24 mouse cellular contexts compared by ENCODE assay signal in genomic region chr6:87661707-87662106, GRCm38 (mm10). TPM values are rescaled to one million over a fixed set of nuclear protein-coding genes. Genes with fewer than 3 reads are reported as not detected.
DNase-seq lines count a peak whose midpoint lies in the region; ATAC-seq and TF ChIP-seq lines count a peak whose summit lies in the region.
"Had no signal": no experiment of that assay in that cellular context is flagged by ENCODE, and none has a peak within 500 bp of the region (broad histone marks: within the 10 kb centered on the region; RNA-seq: fewer than 3 reads in every experiment).

No protein-coding gene starts in this region.

- no peak for DNase-seq in lung, postnatal 0 days (ENCODE audit: low spot score)
- no peak for DNase-seq in lung, postnatal 14 days
- no peak for DNase-seq in liver, embryonic 11.5 days (ENCODE audit: low spot score)
- DNase-seq in cerebellum, adult 9-10 months: no peak
- DNase-seq in kidney, postnatal 36 days: no peak
- DNase-seq: adrenal gland, postnatal 25 days; B cell, adult 2 months; cerebellum, adult 2 months; cerebellum, postnatal 14 days; embryo, embryonic 11 days; gastrocnemius, adult 2 months; gastrocnemius, postnatal 25 days; heart, postnatal 4 days had no signal

- H3K27me3 ChIP-seq in lung, postnatal 0 days (replicated peaks; ENCODE audit: insufficient read depth, low read length): no peaks in the 10 kb centered on the region
- H3K27me3 ChIP-seq in liver, embryonic 11.5 days (replicated peaks; ENCODE audit: control insufficient read depth, insufficient read depth, low read length): no peaks in the 10 kb centered on the region
- no peaks in the 10 kb centered on the region for H3K27me3 ChIP-seq in liver, embryonic 15.5 days
- no peaks in the 10 kb centered on the region for H3K27me3 ChIP-seq in neural tube, embryonic 15.5 days (replicated peaks)
- H3K27me3 ChIP-seq: embryonic facial prominence, embryonic 15.5 days; forebrain, embryonic 13.5 days; heart, embryonic 13.5 days; hindbrain, embryonic 13.5 days; Patski had no signal

- WGBS in lung, postnatal 0 days: 44% methylated on average over 2 of the region's 2 CpGs
- 61% methylated on average over 2 of the region's 2 CpGs for WGBS in liver, embryonic 11.5 days
- 22% methylated on average over 2 of the region's 2 CpGs for WGBS in liver, embryonic 15.5 days (ENCODE audit: insufficient replicate concordance)
- WGBS in neural tube, embryonic 15.5 days: 89% methylated on average over 2 of the region's 2 CpGs

- TF ChIP-seq EP300 in lung, postnatal 0 days (IDR thresholded peaks at IDR 0.05): peak; percentile 23; the same call in 1 of the 2 replicates

- ATAC-seq in lung, postnatal 0 days: peak; percentile 62
- ATAC-seq in liver, embryonic 11.5 days (replicated peaks; ENCODE audit: low FRiP score): peak; percentile 63; the same call in 1 of the 2 replicates
- peak; percentile 74 for ATAC-seq in liver, embryonic 15.5 days (ENCODE audit: insufficient read depth)
- 0 out of 2 replicates have a peak, but pooled peaks have one; percentile 44 for ATAC-seq in megakaryocyte-erythroid progenitor cell, adult 5-6 weeks (replicated peaks; ENCODE audit: low FRiP score, low TSS enrichment, poor library complexity, severe bottlenecking)
- ATAC-seq in neural tube, embryonic 15.5 days (ENCODE audit: low FRiP score): no peak
- ATAC-seq: activated CD4-positive, CD25-positive, alpha-beta regulatory T cell, adult 4 months; CD4-positive, CD25-positive, alpha-beta regulatory T cell, adult 4 months; forebrain, embryonic 13.5 days; hindbrain, postnatal 0 days; Patski had no signal

- no peak overlapping the region for H3K27ac ChIP-seq in lung, postnatal 0 days (ENCODE audit: low read length)
- peak overlapping the region; percentile 70 for H3K27ac ChIP-seq in liver, embryonic 11.5 days (ENCODE audit: low read depth, low read length)
- peak overlapping the region; percentile 81 for H3K27ac ChIP-seq in liver, embryonic 15.5 days (replicated peaks)
- H3K27ac ChIP-seq in neural tube, embryonic 15.5 days (replicated peaks): no peak overlapping the region
- H3K27ac ChIP-seq: embryonic facial prominence, embryonic 15.5 days; forebrain, embryonic 13.5 days; gastrocnemius, adult 2 months; heart, embryonic 13.5 days; hindbrain, embryonic 13.5 days; hindbrain, postnatal 0 days had no signal

- no peaks in the 10 kb centered on the region for H3K36me3 ChIP-seq in lung, postnatal 0 days (ENCODE audit: insufficient read depth, low read length)
- H3K36me3 ChIP-seq in liver, embryonic 11.5 days (ENCODE audit: control insufficient read depth, insufficient read depth, low read length): peaks cover 8% of the 10 kb centered on the region
- H3K36me3 ChIP-seq in liver, embryonic 15.5 days (replicated peaks): peaks cover 31% of the 10 kb centered on the region
- peaks cover 9% of the 10 kb centered on the region; the same call in 1 of the 2 replicates for H3K36me3 ChIP-seq in neural tube, embryonic 15.5 days

- no peak overlapping the region for H3K9ac ChIP-seq in lung, postnatal 0 days (replicated peaks; ENCODE audit: low read depth)
- H3K9ac ChIP-seq in liver, embryonic 11.5 days (ENCODE audit: low read depth, low read length): no peak overlapping the region
- H3K9ac ChIP-seq in liver, embryonic 15.5 days: no peak overlapping the region; the same call in 1 of the 2 replicates
- no peak overlapping the region for H3K9ac ChIP-seq in neural tube, embryonic 15.5 days (replicated peaks)
- H3K9ac ChIP-seq: embryonic facial prominence, embryonic 15.5 days; forebrain, embryonic 13.5 days; heart, embryonic 13.5 days; hindbrain, embryonic 13.5 days had no signal

- H3K4me2 ChIP-seq in lung, postnatal 0 days (replicated peaks; ENCODE audit: low read depth, low read length): no peak overlapping the region
- peak overlapping the region; percentile 27 for H3K4me2 ChIP-seq in liver, embryonic 11.5 days
- peak overlapping the region; percentile 48 for H3K4me2 ChIP-seq in liver, embryonic 15.5 days
- no peak overlapping the region for H3K4me2 ChIP-seq in neural tube, embryonic 15.5 days
- H3K4me2 ChIP-seq: embryonic facial prominence, embryonic 15.5 days; forebrain, embryonic 13.5 days; heart, embryonic 13.5 days; hindbrain, embryonic 13.5 days had no signal

- no peaks in the 10 kb centered on the region for H3K9me3 ChIP-seq in lung, postnatal 0 days (ENCODE audit: low read length)
- H3K9me3 ChIP-seq in liver, embryonic 11.5 days (ENCODE audit: control insufficient read depth, low read length): no peaks in the 10 kb centered on the region
- H3K9me3 ChIP-seq in liver, embryonic 15.5 days (replicated peaks): no peaks in the 10 kb centered on the region
- H3K9me3 ChIP-seq in neural tube, embryonic 15.5 days (replicated peaks): no peaks in the 10 kb centered on the region
- H3K9me3 ChIP-seq: embryonic facial prominence, embryonic 15.5 days; forebrain, embryonic 13.5 days; hindbrain, embryonic 13.5 days had no signal

- no peak overlapping the region for H3K4me3 ChIP-seq in lung, postnatal 0 days (ENCODE audit: low read depth, low read length)
- H3K4me3 ChIP-seq in liver, embryonic 11.5 days (ENCODE audit: low read depth, low read length): no peak overlapping the region
- H3K4me3 ChIP-seq in liver, embryonic 15.5 days (replicated peaks): no peak overlapping the region
- H3K4me3 ChIP-seq in neural tube, embryonic 15.5 days (replicated peaks): no peak overlapping the region
- H3K4me3 ChIP-seq: embryonic facial prominence, embryonic 15.5 days; forebrain, embryonic 13.5 days; gastrocnemius, adult 2 months; heart, embryonic 13.5 days; hindbrain, embryonic 13.5 days had no signal

- TF ChIP-seq CTCF in lung, postnatal 0 days (IDR thresholded peaks at IDR 0.05): no peak

- no peaks in the 10 kb centered on the region for H3K4me1 ChIP-seq in lung, postnatal 0 days (ENCODE audit: insufficient read depth, low read depth, low read length)
- peaks cover 13% of the 10 kb centered on the region for H3K4me1 ChIP-seq in liver, embryonic 11.5 days (replicated peaks; ENCODE audit: control insufficient read depth, insufficient read depth, low read length)
- peaks cover 45% of the 10 kb centered on the region for H3K4me1 ChIP-seq in liver, embryonic 15.5 days (replicated peaks)
- H3K4me1 ChIP-seq in neural tube, embryonic 15.5 days: no peaks in the 10 kb centered on the region
- H3K4me1 ChIP-seq: embryonic facial prominence, embryonic 15.5 days; forebrain, embryonic 13.5 days; heart, embryonic 13.5 days; hindbrain, embryonic 13.5 days had no signal

RNA-seq across cellular contexts. Expression of gene Aplf, which starts 10.3 kb away (rescaled TPM):
- 8.7 and 10.0 TPM in 2 replicates for polyA plus RNA-seq in lung, postnatal 0 days (2015; fragmentation: Nextera tagmentation; extraction: Ambion mirVana)
- polyA plus RNA-seq in liver, embryonic 11.5 days (2014; fragmentation: Nextera tagmentation; extraction: Ambion mirVana): 22.5 and 25.2 TPM in 2 replicates
- polyA plus RNA-seq in liver, embryonic 15.5 days (2015; fragmentation: Nextera tagmentation; extraction: Ambion mirVana): 14.6 and 15.5 TPM in 2 replicates
- 33.8 and 34.2 TPM in 2 replicates for total RNA-seq in megakaryocyte-erythroid progenitor cell, adult 5-6 weeks (2014; fragmentation: Nextera tagmentation)
- 44.0 and 61.1 TPM in 2 replicates for total RNA-seq in megakaryocyte-erythroid progenitor cell, adult 5-6 weeks (2017)
- 9.0 and 10.7 TPM in 2 replicates for polyA plus RNA-seq in neural tube, embryonic 15.5 days (2015; fragmentation: Nextera tagmentation; extraction: Ambion mirVana)

Comparison
In these comparisons a context has a peak if more than half of its experiments do, and no peak if none do; other contexts are left out.
1. H3K27ac ChIP-seq: peak in liver, embryonic 11.5 days (single experiment) and liver, embryonic 15.5 days (single experiment); none in lung, postnatal 0 days (single experiment) and neural tube, embryonic 15.5 days (single experiment).
2. H3K4me2 ChIP-seq: peak in liver, embryonic 11.5 days (single experiment) and liver, embryonic 15.5 days (single experiment); none in lung, postnatal 0 days (single experiment) and neural tube, embryonic 15.5 days (single experiment).